Mouse (Mus musculus): ENCODE data around the gene Ly6g5c. TPM values are rescaled to one million over a fixed set of nuclear protein-coding genes. Genes with fewer than 3 reads are reported as not detected.
A peak's percentile ranks its signal among the peaks of the same experiment; 100 is the strongest.

Ly6g5c gene
- polyA plus RNA-seq, 1 experiment from 2014 or later, result not detected

- peak; percentile 49 for DNase-seq (ENCODE audit: low spot score)
- Histone ChIP-seq H3K4me1 (ENCODE audit: control insufficient read depth, insufficient read depth, low read length) (peaks cover 16% of the 10 kb centered on the region), H3K9ac (ENCODE audit: low read length) (peak within 1 kb of the TSS; percentile 49), H3K36me3 (ENCODE audit: control insufficient read depth, insufficient read depth, low read length) (peaks cover 2% of the 10 kb centered on the region; the same call in 1 of the 2 replicates), H3K27me3 (ENCODE audit: control insufficient read depth, insufficient read depth, low read length) (peaks cover 20% of the 10 kb centered on the region), H3K9me3 (ENCODE audit: control insufficient read depth, low read length) (no peaks in the 10 kb centered on the region), H3K4me2 (ENCODE audit: low read depth) (peak within 1 kb of the TSS; percentile 57), H3K27ac (ENCODE audit: low read depth, low read length) (no peak within 1 kb of the TSS), H3K4me3 (ENCODE audit: low read depth, low read length) (peak within 1 kb of the TSS; percentile 22)
- under 1% methylated on average over 48 of the region's 48 CpGs for WGBS
- no peak for ATAC-seq (ENCODE audit: insufficient read depth, low FRiP score, low TSS enrichment)
Measured at GRCm38 (mm10) chr17:35064951-35065947, 42.8 kb upstream of the Ly6g5c start, which contains the start of gene Ly6g6c. Ly6g6c (plus strand) TSS chr17:35065388.

GRCm38 (mm10) chr17:35066084-35066483, 42.0 kb upstream of the Ly6g5c start, which contains the start of gene Mpig6b:
Mpig6b (minus strand) TSS chr17:35066184.
- peak within 1 kb of the TSS; percentile 22 for H3K4me3 ChIP-seq (ENCODE audit: low read depth, low read length)
- H3K9ac ChIP-seq (ENCODE audit: low read length), result peak within 1 kb of the TSS; percentile 49
- no peaks in the 10 kb centered on the region for H3K9me3 ChIP-seq (ENCODE audit: control insufficient read depth, low read length)
- peaks cover 2% of the 10 kb centered on the region; the same call in 1 of the 2 replicates for H3K36me3 ChIP-seq (ENCODE audit: control insufficient read depth, insufficient read depth, low read length)
- 47% methylated on average over 10 of the region's 10 CpGs for WGBS
- DNase-seq (ENCODE audit: low spot score), result no peak
- H3K4me2 ChIP-seq (ENCODE audit: low read depth), result peak within 1 kb of the TSS; percentile 57
- ATAC-seq (ENCODE audit: insufficient read depth, low FRiP score, low TSS enrichment), result no peak
- no peak within 1 kb of the TSS for H3K27ac ChIP-seq (ENCODE audit: low read depth, low read length)
- peaks cover 20% of the 10 kb centered on the region for H3K27me3 ChIP-seq (ENCODE audit: control insufficient read depth, insufficient read depth, low read length)
- H3K4me1 ChIP-seq (ENCODE audit: control insufficient read depth, insufficient read depth, low read length), result peaks cover 13% of the 10 kb centered on the region

GRCm38 (mm10) chr17:35068213-35068914, 39.7 kb upstream of the Ly6g5c start:
- Histone ChIP-seq H3K36me3 (ENCODE audit: control insufficient read depth, insufficient read depth, low read length) (no peaks in the 10 kb centered on the region), H3K4me2 (ENCODE audit: low read depth) (no peak overlapping the region), H3K9me3 (ENCODE audit: control insufficient read depth, low read length) (no peaks in the 10 kb centered on the region), H3K4me3 (ENCODE audit: low read depth, low read length) (no peak overlapping the region), H3K27ac (ENCODE audit: low read depth, low read length) (no peak overlapping the region), H3K4me1 (ENCODE audit: control insufficient read depth, insufficient read depth, low read length) (peaks cover 13% of the 10 kb centered on the region), H3K27me3 (ENCODE audit: control insufficient read depth, insufficient read depth, low read length) (peaks cover 20% of the 10 kb centered on the region), H3K9ac (ENCODE audit: low read length) (no peak overlapping the region; the same call in 1 of the 2 replicates)
- WGBS, result 88% methylated on average over 17 of the region's 17 CpGs
- no peak for ATAC-seq (ENCODE audit: insufficient read depth, low FRiP score, low TSS enrichment)
- DNase-seq (ENCODE audit: low spot score), result no peak

- Histone ChIP-seq H3K27ac (ENCODE audit: low read depth, low read length) (no peak overlapping the region), H3K9ac (ENCODE audit: low read length) (no peak overlapping the region), H3K36me3 (ENCODE audit: control insufficient read depth, insufficient read depth, low read length) (no peaks in the 10 kb centered on the region), H3K4me1 (ENCODE audit: control insufficient read depth, insufficient read depth, low read length) (peaks cover under 1% of the 10 kb centered on the region; the same call in 1 of the 2 replicates), H3K4me3 (ENCODE audit: low read depth, low read length) (no peak overlapping the region), H3K4me2 (ENCODE audit: low read depth) (no peak overlapping the region), H3K9me3 (ENCODE audit: control insufficient read depth, low read length) (no peaks in the 10 kb centered on the region), H3K27me3 (ENCODE audit: control insufficient read depth, insufficient read depth, low read length) (peaks cover 4% of the 10 kb centered on the region)
- no peak for DNase-seq (ENCODE audit: low spot score)
- no peak for ATAC-seq (ENCODE audit: insufficient read depth, low FRiP score, low TSS enrichment)
- 60% methylated on average over 6 of the region's 6 CpGs for WGBS
Measured at GRCm38 (mm10) chr17:35070556-35071229, 37.4 kb upstream of the Ly6g5c start.

DNA sequence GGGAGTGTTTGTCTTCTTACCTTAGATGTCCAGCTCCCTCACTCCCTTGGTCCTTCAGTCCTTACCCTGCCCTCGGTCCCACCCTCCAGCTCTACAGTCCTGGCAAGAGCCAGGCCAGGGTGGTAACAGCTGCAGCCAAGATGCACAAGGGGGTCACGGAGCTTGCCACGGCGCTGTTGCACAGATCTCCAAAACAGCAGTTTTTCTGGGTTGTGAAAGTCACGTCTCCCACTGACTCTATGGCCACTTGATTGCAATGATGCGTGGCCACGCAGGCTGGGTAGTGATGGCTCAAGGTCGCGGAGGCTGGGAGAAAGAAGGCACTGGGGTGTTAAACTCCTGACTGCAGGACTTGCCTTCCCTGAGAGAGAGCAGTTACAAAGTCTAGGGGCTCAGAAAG, 36.6 kb upstream of the Ly6g5c start:
- no peak overlapping the region for H3K9ac ChIP-seq (ENCODE audit: low read length)
- H3K9me3 ChIP-seq (ENCODE audit: control insufficient read depth, low read length), result no peaks in the 10 kb centered on the region
- H3K36me3 ChIP-seq (ENCODE audit: control insufficient read depth, insufficient read depth, low read length), result no peaks in the 10 kb centered on the region
- H3K27me3 ChIP-seq (ENCODE audit: control insufficient read depth, insufficient read depth, low read length), result peaks cover 3% of the 10 kb centered on the region; the same call in 1 of the 2 replicates
- no peak for ATAC-seq (ENCODE audit: insufficient read depth, low FRiP score, low TSS enrichment)
- H3K4me3 ChIP-seq (ENCODE audit: low read depth, low read length), result no peak overlapping the region
- no peak for DNase-seq (ENCODE audit: low spot score)
- no peaks in the 10 kb centered on the region for H3K4me1 ChIP-seq (ENCODE audit: control insufficient read depth, insufficient read depth, low read length)
- no peak overlapping the region for H3K27ac ChIP-seq (ENCODE audit: low read depth, low read length)
- H3K4me2 ChIP-seq (ENCODE audit: low read depth), result no peak overlapping the region
- 81% methylated on average over 9 of the region's 9 CpGs for WGBS

- Histone ChIP-seq H3K4me1 (ENCODE audit: control insufficient read depth, insufficient read depth, low read length) (peaks cover 9% of the 10 kb centered on the region), H3K4me3 (ENCODE audit: low read depth, low read length) (no peak overlapping the region), H3K9me3 (ENCODE audit: control insufficient read depth, low read length) (no peaks in the 10 kb centered on the region), H3K9ac (ENCODE audit: low read length) (no peak overlapping the region), H3K27ac (ENCODE audit: low read depth, low read length) (no peak overlapping the region), H3K36me3 (ENCODE audit: control insufficient read depth, insufficient read depth, low read length) (no peaks in the 10 kb centered on the region), H3K4me2 (ENCODE audit: low read depth) (no peak overlapping the region), H3K27me3 (ENCODE audit: control insufficient read depth, insufficient read depth, low read length) (no peaks in the 10 kb centered on the region)
- WGBS, result 35% methylated on average over 17 of the region's 17 CpGs
- ATAC-seq (ENCODE audit: insufficient read depth, low FRiP score, low TSS enrichment), result no peak
- DNase-seq (ENCODE audit: low spot score), result no peak
Measured at GRCm38 (mm10) chr17:35074097-35074496, 34.0 kb upstream of the Ly6g5c start.

DNA sequence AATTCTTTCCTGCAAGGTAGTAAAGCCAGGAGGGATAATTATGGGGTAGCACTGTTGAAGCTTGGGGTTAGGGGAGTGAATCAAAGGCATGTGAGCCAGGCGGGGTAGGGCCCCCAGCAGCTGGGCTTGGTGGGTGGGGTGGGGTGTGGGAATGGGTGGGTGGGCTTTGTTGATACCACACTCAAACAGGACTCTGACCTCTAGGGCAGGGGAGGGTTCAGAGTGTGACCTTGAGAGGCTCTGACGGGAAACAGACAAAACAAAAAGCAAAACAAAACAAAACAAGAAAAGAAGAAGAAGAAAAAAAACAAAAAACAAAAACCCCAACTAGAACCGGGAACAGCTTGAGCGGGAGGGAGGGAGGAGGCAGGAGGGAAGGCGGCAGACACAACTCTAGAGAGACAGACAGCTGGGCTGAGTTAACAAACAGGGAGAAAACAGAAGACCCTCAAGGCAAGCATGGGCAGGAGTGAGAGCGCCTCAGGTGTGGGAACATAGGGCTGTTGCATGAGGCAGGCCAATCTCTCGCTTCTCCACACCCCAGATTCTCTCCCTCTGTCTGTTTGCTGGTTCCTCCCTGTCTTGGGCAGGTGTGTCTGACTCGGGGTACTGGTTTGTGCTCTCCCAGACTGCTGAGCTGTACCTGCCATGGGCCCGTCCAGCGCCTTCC, 31.4 kb upstream of the Ly6g5c start, which contains the start of gene Ly6g6e:
TSS of gene Ly6g6e (plus strand) at position 396 of the 670 bp plus-strand sequence.
- peaks cover 9% of the 10 kb centered on the region for H3K4me1 ChIP-seq (ENCODE audit: control insufficient read depth, insufficient read depth, low read length)
- no peak within 1 kb of the TSS for H3K27ac ChIP-seq (ENCODE audit: low read depth, low read length)
- ATAC-seq (ENCODE audit: insufficient read depth, low FRiP score, low TSS enrichment) (no peak), DNase-seq (ENCODE audit: low spot score) (no peak)
- peak within 1 kb of the TSS; percentile 42 for H3K4me2 ChIP-seq (ENCODE audit: low read depth)
- no peaks in the 10 kb centered on the region for H3K36me3 ChIP-seq (ENCODE audit: control insufficient read depth, insufficient read depth, low read length)
- peak within 1 kb of the TSS; percentile 57 for H3K9ac ChIP-seq (ENCODE audit: low read length)
- H3K27me3 ChIP-seq (ENCODE audit: control insufficient read depth, insufficient read depth, low read length), result no peaks in the 10 kb centered on the region
- 25% methylated on average over 10 of the region's 10 CpGs for WGBS
- H3K9me3 ChIP-seq (ENCODE audit: control insufficient read depth, low read length), result no peaks in the 10 kb centered on the region
- peak within 1 kb of the TSS; percentile 9 for H3K4me3 ChIP-seq (ENCODE audit: low read depth, low read length)

- ATAC-seq (ENCODE audit: insufficient read depth, low FRiP score, low TSS enrichment) (no peak), DNase-seq (ENCODE audit: low spot score) (no peak)
- H3K36me3 ChIP-seq (ENCODE audit: control insufficient read depth, insufficient read depth, low read length), result no peaks in the 10 kb centered on the region
- peaks cover 9% of the 10 kb centered on the region for H3K4me1 ChIP-seq (ENCODE audit: control insufficient read depth, insufficient read depth, low read length)
- H3K9me3 ChIP-seq (ENCODE audit: control insufficient read depth, low read length), result no peaks in the 10 kb centered on the region
- peak overlapping the region; percentile 9; the same call in 1 of the 2 replicates for H3K4me3 ChIP-seq (ENCODE audit: low read depth, low read length)
- WGBS, result 30% methylated on average over 2 of the region's 2 CpGs
- peak overlapping the region; percentile 42 for H3K4me2 ChIP-seq (ENCODE audit: low read depth)
- H3K27me3 ChIP-seq (ENCODE audit: control insufficient read depth, insufficient read depth, low read length), result no peaks in the 10 kb centered on the region
- H3K27ac ChIP-seq (ENCODE audit: low read depth, low read length), result no peak overlapping the region
- H3K9ac ChIP-seq (ENCODE audit: low read length), result peak overlapping the region; percentile 57
Measured at GRCm38 (mm10) chr17:35077285-35077684, 30.8 kb upstream of the Ly6g5c start.

All from neural tube, embryonic 11.5 days (tissue).